Mouse (Mus musculus) embryo, embryonic 11.5 days (tissue): ENCODE results near the gene Irf1.

Experiments used
- DNase-seq: peaks from one replicate; pipeline ENCODE4 v3.0.0-alpha.2; 2012; ENCODE audit warnings: low read depth, low spot score

Gene Irf1

DNA sequence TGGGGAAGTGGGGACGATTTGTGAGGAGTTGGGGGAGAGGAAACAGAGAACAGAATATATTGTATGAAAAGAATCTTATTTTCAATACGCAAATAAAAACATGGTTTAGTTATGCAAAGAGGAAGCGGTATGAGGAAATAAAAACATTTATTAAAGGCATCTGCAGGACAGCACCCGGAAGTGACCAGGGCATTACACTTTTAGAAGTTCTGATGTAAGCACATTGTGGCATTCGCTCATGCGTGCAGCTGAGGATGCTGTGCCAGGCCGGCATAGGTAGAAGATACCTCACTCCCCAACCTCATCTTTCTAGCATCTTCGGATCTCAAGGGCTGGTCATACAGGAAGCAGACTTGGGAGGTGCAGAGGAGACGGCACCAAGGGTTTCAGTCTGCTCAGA, 13.5 kb downstream of the Irf1 start:
- DNase-seq, result no peak

DNA sequence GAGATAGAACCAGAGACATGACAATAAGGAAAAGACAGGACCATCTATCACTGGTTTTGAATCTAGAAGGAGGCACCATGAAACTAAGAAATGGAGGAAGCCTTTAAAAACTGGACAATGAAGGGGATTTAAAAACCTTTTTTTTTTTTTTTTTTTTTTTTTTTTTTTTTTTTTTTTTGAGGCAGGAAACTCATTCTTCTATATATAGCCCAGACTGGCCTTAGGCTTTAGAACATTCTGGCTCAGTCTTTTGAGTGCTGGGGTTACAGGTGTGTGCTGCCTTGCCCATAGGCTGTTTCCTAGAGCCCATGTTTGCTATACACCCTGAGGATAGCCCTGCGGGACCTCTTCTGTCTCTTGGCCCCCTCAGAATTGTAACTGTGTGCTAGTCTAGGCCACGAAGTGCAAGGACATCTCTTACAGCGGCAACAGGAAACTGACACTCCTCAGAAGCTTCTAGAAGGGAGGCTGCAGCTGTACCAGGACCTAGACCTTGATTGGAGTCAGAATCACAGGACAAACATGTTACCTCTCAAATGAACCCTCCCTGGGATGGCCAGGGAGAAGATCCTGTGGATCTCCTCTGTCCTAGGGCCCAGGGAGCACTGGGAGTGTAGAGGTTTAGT, 15.6 kb downstream of the Irf1 start:
- no peak for DNase-seq

DNA sequence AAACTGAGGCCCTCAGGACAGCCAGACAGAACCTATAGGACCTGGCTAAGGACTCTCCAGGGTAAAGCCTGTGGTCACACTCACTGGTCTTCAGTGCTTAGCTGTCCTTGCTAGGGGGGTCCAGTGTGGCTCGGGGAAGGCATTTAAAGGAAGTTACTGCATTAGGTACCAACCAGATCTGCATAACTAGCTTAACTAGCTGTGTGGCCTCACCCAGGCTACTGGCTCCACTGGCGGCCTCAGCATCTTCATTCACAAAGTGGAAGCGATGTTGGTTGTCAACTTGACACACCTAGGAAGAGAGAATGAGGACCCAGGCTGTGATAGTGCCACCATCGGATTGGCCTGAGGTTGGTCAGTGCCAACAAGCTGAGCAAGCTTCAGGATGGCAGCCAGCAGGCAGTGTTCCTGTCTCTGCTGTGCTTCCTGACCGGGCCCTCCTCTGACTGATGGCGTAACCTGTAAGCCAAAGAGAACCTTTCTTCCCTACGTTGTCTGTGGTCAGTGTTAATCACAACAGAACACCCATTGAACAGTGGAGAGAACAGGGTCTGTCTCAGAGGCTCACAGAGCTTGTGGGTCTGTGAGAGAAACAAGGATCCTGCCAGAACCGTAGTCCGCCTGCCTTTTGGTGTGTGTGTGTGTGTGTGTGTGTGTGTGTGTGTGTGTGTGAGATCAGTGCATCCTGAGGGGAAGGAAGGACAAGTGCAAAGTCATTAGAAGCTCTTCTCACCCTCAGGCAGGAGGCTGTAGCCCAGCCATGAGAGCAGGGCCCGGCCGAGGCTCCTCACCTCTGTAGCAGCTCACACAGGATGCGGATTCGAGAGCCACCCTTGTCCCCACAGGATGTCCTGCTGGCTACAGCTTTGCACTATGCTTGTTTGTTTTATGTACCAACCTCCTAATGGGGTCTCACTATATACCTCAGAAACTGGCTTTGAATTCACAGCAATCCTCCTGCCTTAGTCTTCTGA, 16.5 kb downstream of the Irf1 start:
- DNase-seq, result no peak

DNA sequence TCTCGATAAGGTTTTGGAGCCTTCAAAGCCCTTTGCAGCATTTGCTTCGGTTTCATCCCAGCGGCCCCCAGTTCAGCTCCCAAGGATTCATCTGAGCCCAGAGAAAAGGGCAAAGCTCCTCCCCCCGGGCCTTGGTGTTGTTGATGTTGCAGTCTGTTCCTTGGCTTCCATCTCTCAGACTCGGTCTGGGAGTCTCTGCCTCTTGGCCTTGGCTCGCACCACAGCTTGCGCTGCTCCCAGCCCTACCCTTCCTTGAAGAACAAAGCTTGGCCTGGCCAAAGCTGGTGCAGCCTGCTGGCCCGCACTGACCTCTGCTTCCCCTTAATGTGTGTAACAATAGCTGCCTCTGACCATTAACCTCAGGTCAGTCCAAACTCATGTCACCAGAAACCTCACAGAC, 18.4 kb downstream of the Irf1 start:
- no peak for DNase-seq

DNA sequence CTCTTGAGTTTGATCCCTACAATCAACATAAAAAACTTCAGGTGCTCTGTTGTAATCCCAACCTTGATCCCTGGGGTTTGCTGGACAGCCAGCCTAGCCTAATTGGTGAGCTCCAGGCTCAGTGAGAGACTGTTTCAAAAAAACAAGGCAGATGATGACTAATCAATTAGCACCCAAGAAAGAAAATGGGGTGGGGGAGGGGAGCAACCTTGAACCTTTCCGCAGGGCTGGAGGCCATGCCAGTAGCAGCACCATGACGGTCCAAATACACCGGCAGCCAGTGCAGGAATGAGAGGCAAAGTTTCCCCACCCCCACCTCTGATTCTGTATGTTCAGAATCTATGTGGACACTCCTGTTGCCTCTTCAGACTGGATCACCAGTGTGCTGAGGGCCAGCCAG, 19.5 kb downstream of the Irf1 start:
- no peak for DNase-seq

DNA sequence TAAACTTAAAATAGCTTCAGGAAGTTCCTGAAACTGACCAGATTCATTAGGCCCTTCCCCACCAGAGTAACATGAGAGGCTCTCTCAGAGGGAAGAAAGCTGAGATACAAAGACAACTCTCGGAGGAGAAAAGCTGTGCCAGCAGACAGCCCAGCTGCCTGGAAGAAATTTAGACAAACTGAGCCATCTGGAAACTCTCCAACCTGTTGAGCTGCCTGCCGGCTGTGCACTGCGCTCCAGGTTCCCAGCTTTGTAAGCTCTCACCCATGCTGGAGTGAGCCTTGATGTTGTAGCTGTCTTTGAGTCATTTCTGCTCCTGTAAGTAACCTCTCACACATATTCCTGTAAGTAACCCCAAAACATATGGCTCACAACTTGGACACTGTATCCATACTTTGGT, 23.2 kb downstream of the Irf1 start:
- DNase-seq, result no peak

DNA sequence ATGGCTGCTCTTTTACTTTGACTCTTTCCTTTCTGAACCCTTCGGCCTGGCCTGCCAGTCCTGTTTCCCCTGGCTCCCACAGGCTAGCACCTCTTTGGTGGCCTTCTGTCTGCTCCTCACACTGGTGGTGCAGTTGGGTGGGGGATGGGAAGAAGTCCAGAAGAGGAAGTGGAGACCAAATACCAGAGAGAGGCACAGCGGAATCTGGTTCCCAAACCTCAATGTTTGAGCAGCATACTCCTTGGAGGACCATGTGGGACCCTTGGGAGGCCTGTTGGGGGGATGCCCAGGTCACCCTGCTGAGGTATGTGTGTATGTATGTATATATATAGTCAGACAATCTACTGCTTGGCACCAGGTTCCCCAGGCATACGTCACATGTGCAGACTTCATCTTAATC, 24.2 kb downstream of the Irf1 start:
- no peak for DNase-seq

DNA sequence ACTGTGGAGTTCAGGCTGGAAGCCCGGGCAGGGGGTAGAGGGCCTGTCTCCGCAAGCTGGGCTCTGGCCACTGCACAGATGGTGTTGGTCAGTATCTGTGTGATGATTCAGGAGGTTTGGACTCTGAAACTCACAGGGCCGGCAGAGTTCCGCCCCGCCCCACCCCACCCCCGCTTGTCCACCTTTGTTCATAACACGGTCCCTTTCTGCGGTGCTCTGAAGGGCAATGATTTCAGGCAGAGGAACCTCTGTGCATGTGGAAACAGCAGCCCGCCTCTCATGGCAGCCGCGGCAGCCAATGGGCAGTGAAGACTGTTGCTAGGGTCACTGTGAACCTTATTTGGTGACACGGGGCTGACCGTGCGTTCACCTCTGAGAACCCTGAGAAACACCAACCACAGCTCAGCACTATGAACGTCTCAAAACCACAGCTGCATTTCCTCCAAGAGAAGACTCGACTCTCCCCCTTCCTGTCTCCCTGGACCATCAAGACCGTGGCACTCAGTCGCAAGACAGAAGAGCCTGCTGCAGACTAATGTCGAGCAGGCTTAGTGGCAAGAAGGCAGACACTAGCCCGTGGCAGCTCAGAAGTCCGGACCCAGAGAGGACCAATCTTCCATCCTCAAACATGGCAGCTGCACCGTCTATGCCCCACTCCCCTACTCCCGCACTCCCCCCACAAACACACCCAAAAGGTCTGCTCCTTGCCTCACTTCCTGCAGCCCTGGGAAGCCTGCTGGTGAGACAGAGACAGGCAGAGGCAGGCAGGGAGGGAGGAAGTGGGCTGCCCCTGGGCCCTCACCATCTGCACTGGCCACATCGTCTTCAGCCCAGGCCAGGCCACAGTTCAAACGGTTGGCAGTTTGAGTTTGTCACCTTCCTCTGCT, 25.1 kb downstream of the Irf1 start:
- DNase-seq, result no peak

DNA sequence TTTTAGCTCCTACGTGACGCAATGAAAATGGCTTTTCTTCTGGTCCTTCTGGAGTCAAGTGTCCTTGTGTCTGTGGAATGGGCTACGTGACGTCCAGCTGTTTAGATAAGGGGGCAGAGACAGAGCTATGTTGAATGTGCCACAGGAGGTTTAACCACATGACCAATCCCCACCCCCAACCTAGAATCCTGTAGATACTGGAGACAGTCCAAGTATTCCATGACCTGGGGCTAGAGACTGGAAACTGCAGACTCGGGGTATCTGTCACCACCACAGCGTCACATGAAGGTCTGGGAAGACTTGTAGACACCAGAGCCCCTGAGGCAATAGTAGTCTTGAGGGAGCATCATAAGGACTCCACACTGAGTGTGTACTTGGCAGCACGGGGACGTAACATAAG, 26.0 kb downstream of the Irf1 start:
- DNase-seq, result no peak

DNA sequence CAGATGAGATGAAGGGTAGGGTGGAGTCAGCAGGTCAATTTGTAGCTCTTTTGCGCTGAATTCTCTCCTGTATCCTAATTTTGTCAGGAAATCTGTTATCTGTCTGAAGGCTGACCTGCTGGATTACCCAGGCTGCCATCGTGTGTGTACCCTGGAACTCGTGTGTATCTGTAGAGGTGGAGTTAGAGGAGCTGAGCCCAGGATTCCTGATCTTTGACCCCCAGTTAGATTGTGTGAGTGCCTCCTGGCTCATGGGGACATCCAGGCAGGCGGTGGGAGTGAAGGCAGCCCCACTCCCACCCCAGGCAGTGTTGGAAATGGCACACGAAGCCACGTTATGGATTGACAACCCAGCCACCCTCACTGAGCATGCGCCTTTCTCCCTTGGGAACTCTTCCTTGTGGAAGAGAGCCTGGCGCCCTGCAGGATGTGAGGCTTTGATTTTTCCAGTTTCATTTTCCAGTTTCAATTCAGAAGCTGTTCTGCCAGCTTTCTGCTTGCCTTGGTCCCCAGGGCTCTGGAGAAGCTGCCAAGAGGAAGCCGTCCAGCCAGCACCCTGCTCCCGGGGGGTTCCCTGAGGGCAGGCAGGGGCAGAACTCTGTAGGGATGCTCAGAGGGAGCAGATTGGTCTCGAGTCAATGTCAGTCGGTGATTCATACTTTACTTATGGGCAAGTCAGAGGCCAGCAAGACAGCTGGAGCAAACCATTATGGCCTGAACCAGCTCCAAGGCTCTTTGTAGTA, 26.8 kb downstream of the Irf1 start:
- DNase-seq, result no peak

DNA sequence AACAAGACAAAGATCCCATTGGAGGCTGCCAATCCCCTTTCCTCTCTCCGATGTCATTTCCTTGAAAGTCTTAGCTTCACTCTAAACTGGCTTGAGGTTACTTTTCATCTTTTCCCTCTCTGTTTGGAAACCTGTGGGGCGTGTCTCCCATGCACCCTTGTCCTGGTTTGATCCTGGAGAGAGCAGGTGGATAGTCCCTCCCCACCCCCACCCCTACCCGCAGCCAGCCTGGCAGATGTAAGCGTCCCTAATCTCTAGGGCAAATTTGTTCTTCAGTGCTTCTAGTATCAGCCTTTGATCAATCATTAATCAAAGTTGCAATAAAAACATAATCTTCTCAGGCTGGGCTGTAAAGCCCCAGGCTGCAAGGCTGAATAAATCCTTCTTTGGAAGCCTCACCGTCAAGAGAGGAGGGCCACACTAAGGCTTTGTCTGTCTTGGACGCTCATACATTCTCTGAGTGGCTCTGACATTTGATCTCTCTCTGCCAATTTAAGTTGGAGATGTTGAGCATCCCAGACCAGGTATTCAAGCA, 27.6 kb downstream of the Irf1 start:
- DNase-seq, result no peak

DNA sequence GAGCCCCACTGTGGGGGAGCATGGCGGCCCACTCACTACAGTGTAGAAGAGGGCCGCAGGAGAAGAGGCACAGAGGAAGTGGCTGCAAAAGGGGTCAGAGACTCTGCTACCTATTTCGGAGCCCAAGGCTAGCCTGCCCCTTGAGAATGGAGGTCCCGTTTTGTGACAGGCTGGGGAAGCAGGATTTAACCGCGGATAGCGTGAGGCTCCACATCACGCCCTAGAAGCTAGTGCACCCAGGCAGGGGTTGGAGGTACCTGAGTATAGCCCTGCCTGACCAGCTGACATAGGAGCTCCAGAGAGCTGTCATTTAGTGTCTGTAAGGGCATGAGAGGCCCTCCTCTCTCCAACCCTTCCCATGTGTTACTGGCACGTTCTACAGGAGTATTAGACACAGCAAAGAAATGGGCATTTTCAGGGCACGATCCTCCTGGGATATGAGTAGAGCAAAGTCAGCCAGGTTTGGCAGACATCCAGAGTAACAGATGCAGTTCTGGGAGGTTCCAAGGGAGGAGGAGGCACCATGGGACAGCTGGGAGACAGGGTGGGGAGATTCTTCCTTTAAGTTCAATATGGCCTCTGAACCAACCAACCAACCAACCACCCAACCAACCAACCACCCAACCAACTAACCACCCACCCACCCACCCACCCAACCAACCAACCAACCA, 28.4 kb downstream of the Irf1 start:
- DNase-seq, result no peak

DNA sequence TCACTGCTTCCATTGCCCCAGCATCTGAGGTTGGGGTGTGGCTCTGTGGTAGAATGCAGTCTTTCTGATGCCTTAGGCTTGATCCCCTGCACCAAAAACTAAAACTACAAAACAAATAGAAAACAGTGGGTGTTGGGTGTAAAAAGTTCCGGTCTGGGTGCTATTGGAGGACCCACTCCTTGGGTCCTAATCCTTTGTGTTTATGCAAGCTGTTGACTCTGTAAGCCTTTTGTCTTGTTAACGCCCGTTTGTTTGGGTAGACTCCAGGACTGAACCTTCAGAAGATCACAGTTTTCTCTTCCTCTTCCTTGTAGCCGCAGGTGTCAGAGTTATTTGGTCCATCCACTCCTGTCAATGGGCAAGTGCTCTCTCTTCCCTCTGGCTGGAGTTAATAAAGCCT, 30.2 kb downstream of the Irf1 start:
- no peak for DNase-seq

DNA sequence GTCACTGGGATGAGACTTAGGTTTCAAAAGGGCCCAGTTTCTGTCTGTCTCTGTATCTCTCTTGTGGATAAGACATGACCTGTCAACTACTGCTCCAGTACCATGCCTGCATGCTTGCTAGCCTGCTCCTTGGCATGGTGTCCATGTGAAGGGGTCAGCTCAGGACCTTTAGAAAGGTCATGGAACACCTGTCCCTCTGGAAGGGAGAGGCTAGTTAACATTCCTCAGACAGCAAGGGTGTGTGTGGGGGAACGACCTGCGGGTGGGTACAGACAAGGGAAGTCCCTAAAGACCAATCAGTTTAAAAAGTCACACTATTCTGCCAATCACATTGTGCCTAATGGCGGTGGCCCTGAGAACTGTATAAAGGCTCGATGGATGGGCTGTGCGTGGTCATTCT, 31.2 kb downstream of the Irf1 start:
- no peak for DNase-seq

DNA sequence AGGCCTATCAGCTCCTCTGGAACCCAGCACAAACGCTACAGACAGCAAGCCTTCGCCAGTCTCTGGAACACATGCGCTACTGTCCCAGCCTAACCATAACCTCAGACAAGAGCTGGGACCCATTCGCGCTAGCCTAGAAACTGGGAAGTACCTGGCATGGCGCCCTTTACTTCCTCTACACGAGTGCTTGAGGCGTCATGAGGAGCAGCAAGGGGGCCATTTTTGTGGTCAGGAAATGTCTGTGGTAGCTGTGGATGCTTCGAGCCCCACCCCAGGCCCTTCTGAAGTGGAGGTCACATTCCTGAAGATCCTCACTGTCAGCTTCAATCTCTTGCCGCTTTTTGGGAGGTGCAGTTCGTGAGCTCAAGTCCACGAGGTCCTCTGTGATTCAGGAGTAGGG, 33.3 kb downstream of the Irf1 start:
- no peak for DNase-seq

DNA sequence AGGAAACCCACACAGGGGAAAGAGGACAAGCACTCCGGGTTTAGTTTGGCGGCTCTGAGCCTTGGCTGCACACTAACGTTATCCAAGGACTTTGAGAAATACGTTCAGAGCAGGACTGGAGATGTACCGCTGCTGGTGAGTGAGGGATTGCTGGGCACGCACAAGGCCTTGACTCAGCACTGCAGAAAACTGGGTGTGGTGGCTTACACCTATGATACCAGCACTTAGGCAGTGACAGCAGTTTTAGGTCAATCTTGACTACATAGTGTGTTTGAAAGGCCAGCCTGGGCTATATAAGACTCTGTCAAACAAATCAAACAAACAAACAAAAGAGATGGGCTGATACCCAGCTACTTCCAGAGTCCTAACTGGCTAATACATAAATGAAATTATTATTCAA, 33.7 kb downstream of the Irf1 start:
- no peak for DNase-seq

DNA sequence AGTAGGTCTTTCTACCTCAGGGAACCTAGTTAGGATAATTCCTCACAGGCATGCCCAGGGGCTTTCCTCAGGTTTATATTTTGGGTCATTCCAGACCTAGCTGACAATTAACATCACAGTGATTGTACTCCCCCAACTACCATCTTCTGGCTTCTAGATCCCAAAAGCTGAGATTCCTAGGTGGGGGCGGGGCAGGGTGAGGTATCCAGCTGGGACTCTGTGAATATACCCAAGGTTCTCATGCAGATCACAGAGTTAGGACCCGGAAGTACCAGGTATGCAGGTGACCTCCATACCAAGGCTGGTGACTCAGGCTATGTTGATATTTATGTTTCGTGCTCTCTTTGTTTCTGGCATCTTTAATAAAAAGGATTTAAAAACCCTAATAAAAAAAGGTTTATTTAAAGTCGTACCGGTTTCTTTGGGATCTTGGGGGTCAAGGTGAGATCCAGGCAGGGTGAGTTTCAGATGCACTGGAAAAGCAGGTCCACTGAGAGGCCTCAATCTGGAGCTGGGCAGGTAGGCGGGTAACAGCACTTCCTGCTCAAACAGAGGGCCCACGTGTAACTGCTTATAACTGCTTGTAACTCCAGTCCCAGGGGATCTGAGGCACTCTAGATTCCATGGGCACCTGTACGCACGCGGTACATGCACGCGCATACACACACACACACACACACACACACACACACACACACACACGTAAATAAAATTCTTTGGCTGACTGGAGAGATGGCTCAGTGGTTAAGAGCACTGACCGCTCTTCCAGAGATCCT, 34.9 kb downstream of the Irf1 start:
- no peak for DNase-seq

DNA sequence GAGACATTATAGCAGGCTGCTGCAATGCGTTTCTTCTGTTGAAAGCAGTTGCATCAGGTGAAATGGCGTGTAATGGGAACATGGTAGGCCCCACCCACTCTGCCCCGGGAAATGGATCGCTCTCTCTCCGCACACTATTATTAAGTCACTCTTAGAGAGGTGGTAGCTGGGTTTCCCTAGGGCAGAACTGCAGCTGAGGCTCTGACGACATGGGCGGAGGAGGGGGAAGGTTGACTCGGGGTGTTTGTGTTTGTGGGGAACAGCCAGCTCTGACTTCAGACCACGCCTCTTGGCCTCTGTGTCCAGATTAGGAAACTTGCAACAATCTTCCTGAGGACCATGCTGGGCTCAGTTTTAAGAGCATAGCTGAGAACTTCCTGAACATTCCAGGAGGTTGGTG, 36.0 kb downstream of the Irf1 start:
- no peak for DNase-seq

DNA sequence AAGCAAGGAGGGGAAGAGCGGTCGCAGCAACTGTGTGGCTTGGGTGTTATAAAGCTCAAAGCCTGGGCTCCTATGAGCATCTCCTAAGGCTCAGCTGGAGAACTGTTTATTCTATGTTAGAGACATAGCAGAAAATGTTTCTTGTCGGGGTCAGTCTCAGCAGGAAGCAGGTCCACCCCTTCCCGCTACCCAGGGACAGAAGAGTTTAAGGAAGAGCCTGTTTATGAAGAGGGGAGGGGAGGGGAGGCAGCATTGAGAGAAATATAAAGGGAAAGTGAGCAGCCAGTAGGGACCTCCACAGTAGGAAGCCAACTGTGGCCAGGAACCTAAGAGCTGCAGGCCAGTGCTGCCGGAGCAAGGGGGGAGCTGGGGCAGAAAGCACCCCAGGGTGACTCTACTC, 39.5 kb downstream of the Irf1 start:
- DNase-seq, result no peak

DNA sequence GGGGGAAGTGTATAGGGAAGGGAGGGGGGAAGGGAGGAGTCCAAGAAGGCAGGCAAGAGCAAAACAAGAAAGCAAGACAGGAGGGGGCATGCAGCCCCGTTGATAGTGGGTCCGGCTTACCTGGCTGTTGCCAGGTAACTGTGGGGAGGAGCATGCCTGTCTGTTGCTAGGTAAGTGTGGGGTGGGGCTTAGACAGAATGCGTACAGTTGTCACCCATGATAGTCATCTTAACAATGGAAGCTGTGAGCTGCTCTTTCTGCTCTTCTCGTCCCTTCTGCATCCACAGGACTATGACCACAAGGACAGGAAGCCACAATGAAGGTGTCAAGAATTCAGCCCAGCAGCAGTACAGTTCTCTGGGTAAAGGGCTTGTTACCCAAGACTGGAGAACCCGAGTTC, 40.3 kb downstream of the Irf1 start:
- DNase-seq, result no peak
